In genomic region chr14:78537551-78537950, GRCm38 (mm10) we compare ENCODE assay signal across 8 mouse cellular contexts. TPM values are rescaled to one million over a fixed set of nuclear protein-coding genes. Genes with fewer than 3 reads are reported as not detected.
DNase-seq lines count a peak whose midpoint lies in the region; ATAC-seq and TF ChIP-seq lines count a peak whose summit lies in the region.

No protein-coding gene starts in this region.

- no peak overlapping the region; the same call in 1 of the 2 replicates for H3K9ac ChIP-seq in heart, embryonic 11.5 days (ENCODE audit: low read depth, low read length)
- peak overlapping the region; percentile 93; the same call in 1 of the 2 replicates for H3K9ac ChIP-seq in heart, embryonic 14.5 days (ENCODE audit: low read length)

- H3K4me3 ChIP-seq in heart, embryonic 11.5 days (ENCODE audit: low read depth, low read length) = no peak overlapping the region; the same call in 1 of the 2 replicates
- H3K4me3 ChIP-seq in brown adipose tissue, adult 24 weeks (ENCODE audit: insufficient read depth, low read depth, low read length) = peak overlapping the region; percentile 69
- peak overlapping the region in 1 of 2 experiments; percentile 82; a peak in 2 of 4 replicates for H3K4me3 ChIP-seq in heart, embryonic 14.5 days (ENCODE audit: control insufficient read depth in 1 of 2, insufficient read depth in 1 of 2, low read depth in 1 of 2, low read length in 2 of 2)
- peak overlapping the region; percentile 58 for H3K4me3 ChIP-seq in myocyte

- H3K27me3 ChIP-seq in heart, embryonic 11.5 days (ENCODE audit: control insufficient read depth, insufficient read depth, low read length) = no peaks in the 10 kb centered on the region
- H3K27me3 ChIP-seq in heart, embryonic 14.5 days (ENCODE audit: control insufficient read depth, insufficient read depth, low read length) = no peaks in the 10 kb centered on the region
- no peaks in the 10 kb centered on the region for H3K27me3 ChIP-seq in myocyte (ENCODE audit: control insufficient read depth, insufficient read depth, insufficient read length)

- no peaks in the 10 kb centered on the region for H3K9me3 ChIP-seq in heart, embryonic 11.5 days (replicated peaks; ENCODE audit: control insufficient read depth, low read length)
- H3K9me3 ChIP-seq in heart, embryonic 14.5 days (ENCODE audit: control insufficient read depth, low read length) = no peaks in the 10 kb centered on the region

- DNase-seq in heart, postnatal 25 days (ENCODE audit: low spot score) = no peak
- DNase-seq in left cerebral cortex, adult 18-20 months (ENCODE audit: low spot score in 2 of 2) = peak; percentile 31 to 51
- DNase-seq in yolk sac, embryonic 10.5 days (ENCODE audit: low spot score) = no peak
- no peak for DNase-seq in adrenal gland, adult 18-20 months (ENCODE audit: low spot score in 2 of 2)

- ATAC-seq in heart, embryonic 11.5 days (replicated peaks; ENCODE audit: insufficient number of reproducible peaks, low FRiP score, low TSS enrichment) = no peak
- ATAC-seq in heart, embryonic 14.5 days (ENCODE audit: insufficient number of reproducible peaks, insufficient read depth, low FRiP score, low read depth) = no peak

- peaks cover 8% of the 10 kb centered on the region for H3K4me1 ChIP-seq in heart, embryonic 11.5 days (ENCODE audit: control insufficient read depth, insufficient read depth, low read length)
- peaks cover 4% of the 10 kb centered on the region; the same call in 1 of the 2 replicates for H3K4me1 ChIP-seq in brown adipose tissue, adult 24 weeks (ENCODE audit: control insufficient read depth, insufficient read depth, insufficient read length, low read length)
- H3K4me1 ChIP-seq in heart, embryonic 14.5 days (ENCODE audit: control insufficient read depth in 2 of 2, insufficient read depth in 2 of 2, low read length in 2 of 2) = peaks cover 11 to 36% of the 10 kb centered on the region in 2 experiments

- intact Hi-C loops in heart, postnatal 25 days (cut with DNase I) = no loop called here

- TF ChIP-seq POLR2A in myocyte (IDR thresholded peaks at IDR 0.05; ENCODE audit: insufficient read length, low read depth) = no peak

- H3K36me3 ChIP-seq in heart, embryonic 11.5 days (ENCODE audit: control insufficient read depth, insufficient read depth, low read length) = no peaks in the 10 kb centered on the region
- H3K36me3 ChIP-seq in heart, embryonic 14.5 days (ENCODE audit: control insufficient read depth, insufficient read depth, low read length) = no peaks in the 10 kb centered on the region
- no peaks in the 10 kb centered on the region for H3K36me3 ChIP-seq in myocyte (ENCODE audit: control insufficient read depth, insufficient read depth)

- WGBS in heart, embryonic 11.5 days (ENCODE audit: insufficient replicate concordance) = 44% methylated on average over 6 of the region's 6 CpGs
- 52% methylated on average over 6 of the region's 6 CpGs for WGBS in heart, embryonic 14.5 days

- no peak overlapping the region for H3ac ChIP-seq in myocyte (ENCODE audit: control insufficient read depth, insufficient read length)

- H3K27ac ChIP-seq in heart, embryonic 11.5 days (ENCODE audit: low read depth, low read length) = no peak overlapping the region
- H3K27ac ChIP-seq in brown adipose tissue, adult 24 weeks (replicated peaks; ENCODE audit: low read depth, low read length) = peak overlapping the region; percentile 74
- peak overlapping the region; percentile 70 to 84; a peak in 3 of 4 replicates for H3K27ac ChIP-seq in heart, embryonic 14.5 days (replicated peaks in 1 of 2; ENCODE audit: control insufficient read depth in 1 of 2, insufficient read depth in 1 of 2, low read depth in 2 of 2, low read length in 2 of 2)

- peaks cover 39% of the 10 kb centered on the region for H3K79me2 ChIP-seq in myocyte (ENCODE audit: control insufficient read depth, insufficient read depth)

- peak overlapping the region; percentile 70 for H3K4me2 ChIP-seq in heart, embryonic 11.5 days
- H3K4me2 ChIP-seq in heart, embryonic 14.5 days (ENCODE audit: low read length) = peak overlapping the region; percentile 81
- peak overlapping the region; percentile 89 for H3K4me2 ChIP-seq in myocyte (ENCODE audit: low read depth)

TF ChIP-seq in myocyte, 11 proteins besides CTCF, POLR2A, EP300 and RAD21:
- no peak for TF ChIP-seq TCF3 (IDR thresholded peaks at IDR 0.05; ENCODE audit: insufficient read length, low read depth)
- no peak for TF ChIP-seq POLR2AphosphoS2 (IDR thresholded peaks at IDR 0.05; ENCODE audit: insufficient read length, low read depth)
- no peak for TF ChIP-seq E2F4 (IDR thresholded peaks at IDR 0.05; ENCODE audit: insufficient read depth)
- no peak for TF ChIP-seq USF1 (IDR thresholded peaks at IDR 0.05; ENCODE audit: low read depth)
- no peak for TF ChIP-seq TCF12 (IDR thresholded peaks at IDR 0.05; ENCODE audit: insufficient read depth, poor library complexity, severe bottlenecking)
- TF ChIP-seq REST (IDR thresholded peaks at IDR 0.05; ENCODE audit: insufficient read depth, insufficient read length) = no peak
- TF ChIP-seq MAX (IDR thresholded peaks at IDR 0.05; ENCODE audit: low read depth) = no peak
- no peak for TF ChIP-seq MYOG (IDR thresholded peaks at IDR 0.05; ENCODE audit: control insufficient read depth in 1 of 3, insufficient read depth in 1 of 3, insufficient read length in 2 of 3, low read depth in 2 of 3)
- TF ChIP-seq CEBPB (IDR thresholded peaks at IDR 0.05; ENCODE audit: insufficient read depth, poor library complexity, severe bottlenecking) = no peak
- TF ChIP-seq SRF (IDR thresholded peaks at IDR 0.05; ENCODE audit: control insufficient read depth, insufficient read length, low read depth) = no peak
- no peak for TF ChIP-seq MYOD1 (IDR thresholded peaks at IDR 0.05; ENCODE audit: control insufficient read depth in 1 of 3, insufficient read length in 2 of 3, low read depth in 2 of 3)
TF ChIP-seq in myocyte: peak in this region for 0.

RNA-seq across cellular contexts. Expression of gene Akap11, which starts 0.9 kb away (rescaled TPM):
- polyA plus RNA-seq in heart, embryonic 11.5 days (2014; fragmentation: Nextera tagmentation; extraction: Ambion mirVana) = 11.9 and 12.7 TPM in 2 replicates
- 10 to 100 TPM; 28.8 to 34.4 TPM for total RNA-seq in heart, postnatal 25 days (2021)
- 5.7 and 6.9 TPM in 2 replicates for polyA plus RNA-seq in brown adipose tissue, adult 24 weeks (2012; ENCODE audit: insufficient read depth, insufficient read length, missing spikeins)
- polyA plus RNA-seq in heart, embryonic 14.5 days (2014; fragmentation: Nextera tagmentation; extraction: Ambion mirVana) = 13.4 and 14.0 TPM in 2 replicates
- total RNA-seq in left cerebral cortex, adult 18-20 months (2021) = 100 to 1,000 TPM; 169 to 186 TPM
- polyA plus RNA-seq in myocyte (2012; fragmentation: generic; extraction: Trizol) = 11.4 TPM
- 10 to 100 TPM; 37.1 to 46.8 TPM for total RNA-seq in adrenal gland, adult 18-20 months (2021)

Comparison
In these comparisons a context has a peak if more than half of its experiments do, and no peak if none do; other contexts are left out.
1. DNase-seq: peak in left cerebral cortex, adult 18-20 months (2 of 2); none in heart, postnatal 25 days (single experiment), yolk sac, embryonic 10.5 days (single experiment) and adrenal gland, adult 18-20 months (0 of 2).
2. Peak in every context shown above with its lines, with median percentiles within 50 percentile points of each other: H3K4me2 ChIP-seq.